Mouse (Mus musculus) megakaryocyte, embryonic 14.5 days (primary cell): ENCODE results near the gene Astl.

Experiments used
- FLI1 ChIP-seq: IDR thresholded peaks from 2 replicates; pipeline ENCODE4 v1.6.1; 2012; ENCODE audit warnings: low read length, inconsistent platforms, mixed read lengths
- GATA1 ChIP-seq: IDR thresholded peaks from 3 replicates; pipeline ENCODE4 v1.6.1; 2012; ENCODE audit warnings: mixed read lengths, low read length, inconsistent platforms, borderline replicate concordance

- TF ChIP-seq GATA1, result no peak
- TF ChIP-seq FLI1, result no peak
Measured at GRCm38 (mm10) chr2:127310246-127310645, 28.2 kb upstream of the Astl start.
